Mouse (Mus musculus): ENCODE measurements around the gene Smg1. TPM values are rescaled to one million over a fixed set of nuclear protein-coding genes. Genes with fewer than 3 reads are reported as not detected.
A peak's percentile ranks its signal among the peaks of the same experiment; 100 is the strongest.

The Smg1 gene
- total RNA-seq (2014; rRNA removed) (46.1 and 57.4 TPM in 2 replicates), polyA plus RNA-seq (2015; fragmentation: Nextera tagmentation; extraction: Ambion mirVana) (7.2 and 14.2 TPM in 2 replicates)

DNA sequence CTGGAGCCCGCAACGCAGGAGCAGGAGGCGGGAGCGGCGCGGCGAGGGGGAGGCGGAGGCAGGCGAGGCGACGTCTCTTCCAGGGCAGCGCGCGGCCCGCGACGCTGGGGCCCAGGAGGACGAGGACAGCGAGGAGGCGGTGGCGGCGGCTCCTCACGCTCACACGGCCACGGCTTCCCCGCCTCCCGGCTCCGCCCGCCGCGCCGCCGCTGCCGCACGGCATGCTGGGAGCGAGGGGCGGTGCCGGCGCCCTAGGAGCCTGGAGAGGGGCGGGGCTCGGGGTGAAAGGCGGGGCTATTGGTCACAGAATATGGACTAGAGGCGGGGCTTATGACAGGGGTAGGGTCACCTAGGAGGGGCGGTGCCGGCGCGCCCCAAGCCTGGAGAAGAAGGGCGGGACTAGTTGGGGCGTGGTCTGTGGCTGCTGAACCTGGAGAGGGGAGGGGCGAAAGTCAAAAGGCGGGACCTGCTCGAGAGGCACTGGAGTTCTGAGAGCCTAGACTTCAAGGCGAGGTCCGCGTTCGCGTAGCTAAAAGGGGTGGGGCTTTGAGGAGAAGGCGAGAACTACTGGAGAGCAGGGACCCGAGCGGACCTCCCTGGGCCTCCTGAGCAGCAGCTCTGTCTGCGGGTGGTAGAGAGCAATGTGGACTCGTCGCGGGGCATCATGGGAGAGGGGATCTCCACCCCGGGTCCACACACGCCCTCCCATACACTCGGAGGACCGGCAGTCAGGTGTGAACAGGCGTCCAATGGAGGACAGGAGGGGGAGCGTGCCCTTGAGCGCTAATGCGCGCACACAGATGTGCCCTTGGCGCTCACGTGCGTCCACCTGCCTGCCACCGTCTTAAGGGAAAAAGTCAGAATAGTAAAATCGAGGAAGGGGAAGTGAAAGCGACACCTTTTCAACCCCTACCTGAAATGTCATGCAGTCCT, at the start of gene Smg1:
TSS of gene Smg1 (minus strand) at position 218 of the 933 bp plus-strand sequence.
- Histone ChIP-seq H3K4me1 (ENCODE audit: insufficient read depth) (peaks cover 15% of the 10 kb centered on the region), H3K4me2 (ENCODE audit: low read depth) (peak within 1 kb of the TSS; percentile 80), H3K27me3 (ENCODE audit: insufficient read depth, low read length) (no peaks in the 10 kb centered on the region), H3K36me3 (ENCODE audit: insufficient read depth) (no peaks in the 10 kb centered on the region), H3K27ac (ENCODE audit: low read depth, low read length) (peak within 1 kb of the TSS; percentile 89), H3K9me3 (ENCODE audit: low read length) (no peaks in the 10 kb centered on the region), H3K4me3 (ENCODE audit: low read depth, low read length) (peak within 1 kb of the TSS; percentile 88), H3K9ac (peak within 1 kb of the TSS; percentile 82)
- DNase-seq: peak; percentile 96
- TF ChIP-seq CTCF (IDR thresholded peaks at IDR 0.05; ENCODE audit: low read depth): no peak
- ATAC-seq: peak; percentile 91
- WGBS: 1% methylated on average over 56 of the region's 79 CpGs

DNA sequence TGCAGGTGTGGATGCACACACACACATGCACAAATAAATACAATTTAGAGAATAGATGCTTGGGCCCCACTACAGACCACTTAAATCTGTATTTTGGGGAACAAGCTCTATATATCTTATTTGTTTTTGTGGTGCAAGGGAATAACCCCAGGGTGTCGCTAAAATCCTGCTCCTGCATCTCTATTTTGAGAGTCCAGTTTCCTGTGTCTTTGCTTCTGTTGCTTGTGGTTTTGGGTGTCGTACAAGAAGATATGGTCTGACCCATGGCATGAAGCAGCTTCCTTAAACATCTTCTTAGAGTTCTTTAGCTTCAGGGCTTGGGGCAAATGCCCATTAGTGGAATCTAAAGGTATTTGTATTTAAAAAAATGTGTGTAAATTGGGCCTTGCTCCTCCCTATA, 39.7 kb upstream of the Smg1 start:
- no peaks in the 10 kb centered on the region for H3K36me3 ChIP-seq (ENCODE audit: insufficient read depth)
- no peak overlapping the region for H3K4me3 ChIP-seq (ENCODE audit: low read depth, low read length)
- 81% methylated on average over 2 of the region's 2 CpGs for WGBS
- no peak for TF ChIP-seq CTCF (IDR thresholded peaks at IDR 0.05; ENCODE audit: low read depth)
- ATAC-seq (no peak), DNase-seq (no peak)
- H3K4me2 ChIP-seq (ENCODE audit: low read depth): no peak overlapping the region
- no peaks in the 10 kb centered on the region for H3K9me3 ChIP-seq (ENCODE audit: low read length)
- no peak overlapping the region for H3K9ac ChIP-seq
- H3K27me3 ChIP-seq (ENCODE audit: insufficient read depth, low read length): no peaks in the 10 kb centered on the region
- no peak overlapping the region for H3K27ac ChIP-seq (ENCODE audit: low read depth, low read length)
- no peaks in the 10 kb centered on the region for H3K4me1 ChIP-seq (ENCODE audit: insufficient read depth)

DNA sequence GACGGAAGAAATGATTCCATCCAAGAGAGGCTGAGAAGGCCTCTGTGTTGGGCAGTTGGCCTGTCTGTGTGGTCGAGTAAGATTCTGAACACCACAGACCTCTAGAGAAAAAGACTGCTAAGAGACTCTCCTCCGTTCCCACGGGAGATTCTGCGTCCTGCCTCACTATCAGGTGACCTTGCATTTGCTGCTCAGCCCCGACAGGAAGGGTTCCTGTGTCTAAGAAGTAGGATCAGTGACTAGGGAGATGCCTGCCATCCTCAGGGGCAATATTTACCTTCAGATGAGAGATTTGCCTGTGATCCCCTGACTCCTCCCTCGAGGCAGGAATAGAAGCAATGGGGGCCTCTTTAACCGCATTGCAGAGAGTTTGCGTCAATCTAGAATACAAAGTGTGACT, 39.1 kb upstream of the Smg1 start:
- H3K9me3 ChIP-seq (ENCODE audit: low read length): no peaks in the 10 kb centered on the region
- H3K4me1 ChIP-seq (ENCODE audit: insufficient read depth): no peaks in the 10 kb centered on the region
- no peak overlapping the region for H3K4me3 ChIP-seq (ENCODE audit: low read depth, low read length)
- DNase-seq: no peak
- TF ChIP-seq CTCF (IDR thresholded peaks at IDR 0.05; ENCODE audit: low read depth): no peak
- H3K36me3 ChIP-seq (ENCODE audit: insufficient read depth): no peaks in the 10 kb centered on the region
- no peak for ATAC-seq
- no peak overlapping the region for H3K4me2 ChIP-seq (ENCODE audit: low read depth)
- H3K27me3 ChIP-seq (ENCODE audit: insufficient read depth, low read length): no peaks in the 10 kb centered on the region
- H3K9ac ChIP-seq: no peak overlapping the region
- WGBS: 86% methylated on average over 9 of the region's 9 CpGs
- H3K27ac ChIP-seq (ENCODE audit: low read depth, low read length): no peak overlapping the region

DNA sequence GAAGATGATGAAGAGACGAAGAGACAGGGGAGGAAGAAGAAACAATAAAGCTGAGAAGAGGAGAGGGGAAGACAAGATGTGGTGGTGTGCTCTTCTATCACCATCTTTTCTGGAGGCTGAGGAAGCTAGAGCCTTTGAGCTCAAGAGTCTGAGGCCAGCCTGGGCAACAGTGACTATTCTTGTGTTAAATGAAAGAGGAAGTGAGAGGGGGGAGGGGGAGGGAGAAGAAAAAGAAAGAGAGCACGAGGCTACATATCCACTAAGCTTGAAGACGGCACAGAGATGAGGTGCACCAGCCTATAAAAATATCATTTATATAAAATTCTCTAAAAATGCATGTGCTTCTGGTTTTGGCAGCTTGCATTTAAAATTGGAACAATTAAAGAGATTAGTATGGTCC, 36.1 kb upstream of the Smg1 start:
- H3K4me2 ChIP-seq (ENCODE audit: low read depth): no peak overlapping the region
- no peak overlapping the region for H3K9ac ChIP-seq
- no peaks in the 10 kb centered on the region for H3K9me3 ChIP-seq (ENCODE audit: low read length)
- H3K27ac ChIP-seq (ENCODE audit: low read depth, low read length): no peak overlapping the region
- ATAC-seq: no peak
- H3K27me3 ChIP-seq (ENCODE audit: insufficient read depth, low read length): no peaks in the 10 kb centered on the region
- H3K4me1 ChIP-seq (ENCODE audit: insufficient read depth): no peaks in the 10 kb centered on the region
- DNase-seq: no peak
- no peaks in the 10 kb centered on the region for H3K36me3 ChIP-seq (ENCODE audit: insufficient read depth)
- TF ChIP-seq CTCF (IDR thresholded peaks at IDR 0.05; ENCODE audit: low read depth): no peak
- WGBS: 57% methylated on average over 3 of the region's 3 CpGs
- H3K4me3 ChIP-seq (ENCODE audit: low read depth, low read length): no peak overlapping the region

DNA sequence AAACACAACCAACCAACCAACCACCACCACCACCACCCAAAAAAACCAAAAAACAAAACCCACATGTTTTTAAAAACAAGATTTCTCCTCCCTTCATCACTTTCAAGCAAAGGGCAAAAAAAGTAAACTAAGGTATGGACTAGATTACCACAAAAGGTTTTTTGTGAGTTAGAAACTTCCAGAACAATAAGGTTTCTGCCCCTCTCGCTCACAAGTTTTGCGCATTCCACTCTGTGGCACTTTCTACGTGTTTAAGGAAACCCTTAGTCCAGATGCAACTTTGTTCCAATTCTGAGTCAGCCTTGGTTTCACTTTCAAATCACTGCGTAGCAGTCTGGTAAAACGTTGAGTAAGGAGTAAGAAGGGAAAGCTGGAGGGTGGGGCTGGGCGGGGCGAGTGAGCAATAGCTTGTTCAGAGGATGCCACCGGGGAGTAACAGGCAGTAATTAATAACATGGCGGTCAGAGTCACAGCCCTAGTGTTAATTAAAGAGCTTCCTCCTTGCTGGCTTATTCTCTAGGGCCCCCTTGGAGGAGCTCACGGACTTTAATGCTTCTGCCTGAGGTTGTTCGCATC, 34.0 kb upstream of the Smg1 start:
- ATAC-seq (no peak), DNase-seq (no peak)
- Histone ChIP-seq H3K27me3 (ENCODE audit: insufficient read depth, low read length) (no peaks in the 10 kb centered on the region), H3K27ac (ENCODE audit: low read depth, low read length) (no peak overlapping the region), H3K9ac (no peak overlapping the region), H3K4me1 (ENCODE audit: insufficient read depth) (no peaks in the 10 kb centered on the region), H3K9me3 (ENCODE audit: low read length) (no peaks in the 10 kb centered on the region), H3K4me3 (ENCODE audit: low read depth, low read length) (no peak overlapping the region), H3K4me2 (ENCODE audit: low read depth) (no peak overlapping the region), H3K36me3 (ENCODE audit: insufficient read depth) (no peaks in the 10 kb centered on the region)
- no peak for TF ChIP-seq CTCF (IDR thresholded peaks at IDR 0.05; ENCODE audit: low read depth)
- WGBS: 63% methylated on average over 11 of the region's 11 CpGs

DNA sequence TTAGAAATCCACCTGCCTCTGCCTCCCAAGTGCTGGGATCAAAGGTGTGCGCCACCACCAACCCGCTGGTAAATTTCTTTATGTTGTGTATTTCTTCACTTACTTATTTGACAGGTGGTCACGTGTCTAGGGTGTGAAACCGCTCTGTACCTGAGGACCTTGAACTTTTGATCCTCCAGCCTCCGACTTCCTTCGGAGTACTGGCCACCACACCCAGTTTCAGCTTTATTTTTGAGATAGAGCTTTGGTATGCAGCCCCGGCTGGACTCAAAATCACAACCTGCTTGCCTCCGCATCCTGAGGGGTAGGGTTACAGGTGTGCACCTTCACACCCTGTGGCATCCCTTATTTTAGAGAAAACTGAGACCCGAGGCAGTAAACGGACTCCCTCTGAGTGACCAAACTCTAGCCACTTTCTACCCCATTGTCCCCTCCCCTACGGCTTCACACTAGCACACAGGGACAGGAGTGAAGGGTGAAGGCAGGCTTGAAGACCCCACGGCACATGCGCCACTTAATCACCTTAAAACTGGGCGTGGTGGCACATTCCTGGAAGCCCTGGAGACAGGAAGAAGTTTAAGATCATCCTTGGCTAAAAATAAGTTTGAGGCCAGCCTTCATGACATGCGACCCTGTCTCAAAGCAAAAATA, 33.3 kb upstream of the Smg1 start:
- ATAC-seq: no peak

More for the DNA sequence above, 33.3 kb upstream of the Smg1 start:
- Histone ChIP-seq H3K9ac (no peak overlapping the region), H3K27me3 (ENCODE audit: insufficient read depth, low read length) (no peaks in the 10 kb centered on the region), H3K27ac (ENCODE audit: low read depth, low read length) (no peak overlapping the region), H3K4me3 (ENCODE audit: low read depth, low read length) (no peak overlapping the region), H3K9me3 (ENCODE audit: low read length) (no peaks in the 10 kb centered on the region), H3K36me3 (ENCODE audit: insufficient read depth) (no peaks in the 10 kb centered on the region), H3K4me1 (ENCODE audit: insufficient read depth) (no peaks in the 10 kb centered on the region), H3K4me2 (ENCODE audit: low read depth) (no peak overlapping the region)
- no peak for DNase-seq
- WGBS: 94% methylated on average over 15 of the region's 15 CpGs
- no peak for TF ChIP-seq CTCF (IDR thresholded peaks at IDR 0.05; ENCODE audit: low read depth)
